Mouse (Mus musculus): ENCODE measurements around the gene Mymx. TPM values are rescaled to one million over a fixed set of nuclear protein-coding genes. Genes with fewer than 3 reads are reported as not detected.

Mymx gene
- polyA plus RNA-seq, 1 experiment from 2014 or later: 4.8 TPM

DNA sequence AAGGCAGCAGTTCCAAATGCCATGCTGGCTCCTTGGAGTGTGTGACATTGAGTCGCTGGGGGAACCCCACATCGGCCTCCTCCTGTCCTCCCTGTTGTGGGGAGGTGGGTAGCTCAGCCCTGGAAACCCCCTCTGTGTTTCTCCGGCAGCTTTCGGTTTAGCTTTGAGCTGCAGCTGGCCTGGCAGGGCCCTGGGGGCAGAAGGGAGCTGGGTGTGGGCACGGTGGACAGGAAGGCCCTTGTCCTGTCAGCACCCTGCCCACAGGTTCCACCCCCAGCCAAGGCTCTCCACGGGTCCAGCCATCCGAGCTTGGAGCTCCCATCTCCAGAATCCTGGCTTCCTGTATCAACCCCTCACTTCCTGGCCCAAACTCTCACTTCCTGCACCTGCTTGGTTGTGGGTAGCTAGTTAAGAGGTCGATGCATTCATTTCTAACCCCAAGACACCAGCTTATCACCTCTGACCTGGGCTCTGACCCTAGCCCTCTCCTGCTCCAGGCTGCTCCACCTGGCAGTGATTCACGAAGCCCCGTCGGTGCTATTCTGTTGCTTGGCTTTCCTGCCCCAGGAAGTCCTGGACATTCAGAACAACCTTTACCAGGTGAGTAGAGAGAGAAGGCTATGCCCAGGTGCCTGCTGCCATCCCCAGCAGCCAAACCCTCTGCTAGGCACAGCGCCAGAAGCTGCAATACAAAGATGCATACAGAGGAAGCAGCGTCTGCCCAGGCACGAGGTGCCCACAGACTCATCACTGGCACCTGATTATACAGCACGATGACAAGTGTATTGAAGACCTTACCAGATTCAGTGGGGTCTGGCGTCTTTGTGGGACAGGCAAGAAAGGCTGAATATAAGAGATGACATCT is 43.7 kb downstream of the Mymx start:
- H3K9ac ChIP-seq (ENCODE audit: low read length): no peak overlapping the region
- H3K4me1 ChIP-seq (ENCODE audit: control insufficient read depth, insufficient read depth, low read length): peaks cover 4% of the 10 kb centered on the region; the same call in 1 of the 2 replicates
- 73% methylated on average over 16 of the region's 16 CpGs for WGBS
- no peak for DNase-seq (ENCODE audit: low spot score)
- no peak overlapping the region for H3K4me2 ChIP-seq (ENCODE audit: low read depth, severe bottlenecking)
- no peak overlapping the region for H3K27ac ChIP-seq (replicated peaks; ENCODE audit: low read depth, low read length)
- no peak overlapping the region; the same call in 1 of the 2 replicates for H3K4me3 ChIP-seq (ENCODE audit: low read depth, low read length)
- H3K27me3 ChIP-seq (ENCODE audit: control insufficient read depth, insufficient read depth, low read length): peaks cover 9% of the 10 kb centered on the region; the same call in 1 of the 2 replicates
- H3K9me3 ChIP-seq (ENCODE audit: control insufficient read depth, low read length): no peaks in the 10 kb centered on the region
- ATAC-seq (ENCODE audit: insufficient number of reproducible peaks, low FRiP score, low TSS enrichment, low read depth): no peak
- no peaks in the 10 kb centered on the region for H3K36me3 ChIP-seq (ENCODE audit: control insufficient read depth, insufficient read depth, low read length)

DNA sequence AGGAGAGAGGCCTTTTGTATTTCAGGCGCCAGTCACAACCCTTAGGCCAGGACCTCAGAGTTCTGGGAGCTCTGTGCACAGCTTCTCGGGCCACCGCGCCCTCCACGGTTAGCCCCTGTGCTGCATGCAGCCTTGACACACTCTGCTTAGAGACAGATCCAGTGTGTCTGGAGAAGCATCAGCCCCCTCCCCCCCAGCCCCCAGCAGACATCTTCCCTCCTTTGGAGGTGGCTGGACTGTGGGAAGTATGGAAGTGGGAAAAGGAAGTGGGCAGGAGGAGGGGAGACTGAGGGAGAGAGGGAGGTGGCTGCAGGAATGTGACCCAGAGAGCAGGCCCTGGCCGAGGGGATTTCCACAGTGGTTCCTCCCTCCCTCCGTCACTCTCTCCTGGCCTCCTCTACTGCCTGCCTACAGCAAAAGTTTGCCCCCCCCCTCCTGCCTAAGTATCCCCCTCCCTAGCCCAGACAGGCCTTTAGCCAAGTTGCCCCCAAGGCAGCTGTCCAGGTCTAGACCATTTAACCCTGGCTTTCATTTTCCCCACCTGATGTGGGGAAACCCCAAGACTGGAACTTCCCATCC is 44.6 kb downstream of the Mymx start:
- WGBS: 79% methylated on average over 5 of the region's 7 CpGs
- H3K4me1 ChIP-seq (ENCODE audit: control insufficient read depth, insufficient read depth, low read length): peaks cover 4% of the 10 kb centered on the region; the same call in 1 of the 2 replicates
- H3K27ac ChIP-seq (replicated peaks; ENCODE audit: low read depth, low read length): no peak overlapping the region
- ATAC-seq (ENCODE audit: insufficient number of reproducible peaks, low FRiP score, low TSS enrichment, low read depth) (no peak), DNase-seq (ENCODE audit: low spot score) (no peak)
- H3K4me2 ChIP-seq (ENCODE audit: low read depth, severe bottlenecking): 0 out of 2 replicates have a peak overlapping the region, but pooled peaks have one; percentile 16
- no peak overlapping the region for H3K9ac ChIP-seq (ENCODE audit: low read length)
- H3K27me3 ChIP-seq (ENCODE audit: control insufficient read depth, insufficient read depth, low read length): peaks cover 9% of the 10 kb centered on the region; the same call in 1 of the 2 replicates
- H3K9me3 ChIP-seq (ENCODE audit: control insufficient read depth, low read length): no peaks in the 10 kb centered on the region
- H3K4me3 ChIP-seq (ENCODE audit: low read depth, low read length): no peak overlapping the region
- no peaks in the 10 kb centered on the region for H3K36me3 ChIP-seq (ENCODE audit: control insufficient read depth, insufficient read depth, low read length)

DNA sequence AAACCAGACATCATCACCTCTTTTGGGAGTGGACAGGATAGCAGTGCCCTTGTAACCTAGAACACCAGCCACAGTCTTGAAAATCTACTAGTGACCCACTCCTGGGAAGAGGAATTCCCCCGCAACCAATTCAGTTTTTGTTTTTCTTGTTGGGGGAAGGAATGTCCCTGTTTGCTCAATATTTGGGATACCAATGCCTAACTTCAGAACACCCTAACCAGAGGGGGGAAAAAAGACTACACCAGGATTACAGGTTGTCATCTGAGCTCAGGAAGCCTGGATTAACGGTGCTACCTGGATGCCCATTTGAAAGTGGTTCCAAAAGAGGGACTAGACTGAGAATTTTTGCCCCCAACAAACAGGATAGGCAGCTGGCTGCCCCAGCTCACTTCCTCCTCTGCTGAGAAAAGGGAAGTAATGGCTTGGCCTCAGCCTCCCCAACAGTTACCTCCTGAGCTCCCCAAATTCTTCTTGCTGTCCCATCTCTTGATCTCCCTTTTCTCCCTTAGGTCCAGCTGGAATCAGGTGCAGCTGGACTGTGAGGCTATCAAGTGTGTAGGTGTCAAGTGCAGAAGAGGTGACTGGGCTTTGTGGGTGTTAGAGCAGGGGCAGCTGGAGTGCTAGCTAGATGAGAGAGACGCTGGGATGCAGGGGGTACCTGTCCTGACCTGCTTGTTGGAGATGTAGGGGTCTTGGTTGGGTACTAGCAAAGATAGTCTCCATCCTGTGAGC is 45.2 kb downstream of the Mymx start:
- H3K4me2 ChIP-seq (ENCODE audit: low read depth, severe bottlenecking): peak overlapping the region; percentile 98
- 70% methylated on average over 3 of the region's 3 CpGs for WGBS
- peaks cover 9% of the 10 kb centered on the region; the same call in 1 of the 2 replicates for H3K27me3 ChIP-seq (ENCODE audit: control insufficient read depth, insufficient read depth, low read length)
- H3K9ac ChIP-seq (ENCODE audit: low read length): 0 out of 2 replicates have a peak overlapping the region, but pooled peaks have one; percentile 57
- H3K36me3 ChIP-seq (ENCODE audit: control insufficient read depth, insufficient read depth, low read length): no peaks in the 10 kb centered on the region
- H3K4me1 ChIP-seq (ENCODE audit: control insufficient read depth, insufficient read depth, low read length): peaks cover 6% of the 10 kb centered on the region; the same call in 1 of the 2 replicates
- H3K4me3 ChIP-seq (ENCODE audit: low read depth, low read length): peak overlapping the region; percentile 65
- no peaks in the 10 kb centered on the region for H3K9me3 ChIP-seq (ENCODE audit: control insufficient read depth, low read length)
- DNase-seq (ENCODE audit: low spot score) (no peak), ATAC-seq (ENCODE audit: insufficient number of reproducible peaks, low FRiP score, low TSS enrichment, low read depth) (no peak)
- no peak overlapping the region for H3K27ac ChIP-seq (replicated peaks; ENCODE audit: low read depth, low read length)

DNA sequence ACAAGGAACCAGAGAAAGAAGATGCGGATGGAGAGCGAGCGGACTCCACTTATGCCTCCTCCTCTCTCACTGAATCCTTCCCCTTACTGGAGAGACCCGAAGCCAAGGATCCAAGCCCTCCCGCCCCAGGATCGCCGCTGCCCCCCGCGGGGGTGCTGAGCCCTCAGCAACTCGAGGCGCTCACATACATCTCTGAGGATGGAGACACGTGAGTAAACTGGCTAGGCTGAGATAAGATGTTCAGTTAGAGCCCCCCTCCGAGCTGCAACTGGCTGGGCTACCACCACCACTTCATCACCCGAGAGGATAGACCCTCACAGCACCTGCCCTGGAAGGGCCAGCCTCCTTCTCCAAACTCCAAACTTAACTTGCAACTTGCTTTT is 45.8 kb downstream of the Mymx start:
- WGBS: 4% methylated on average over 14 of the region's 14 CpGs
- no peaks in the 10 kb centered on the region for H3K36me3 ChIP-seq (ENCODE audit: control insufficient read depth, insufficient read depth, low read length)
- peaks cover 6% of the 10 kb centered on the region; the same call in 1 of the 2 replicates for H3K4me1 ChIP-seq (ENCODE audit: control insufficient read depth, insufficient read depth, low read length)

DNA sequence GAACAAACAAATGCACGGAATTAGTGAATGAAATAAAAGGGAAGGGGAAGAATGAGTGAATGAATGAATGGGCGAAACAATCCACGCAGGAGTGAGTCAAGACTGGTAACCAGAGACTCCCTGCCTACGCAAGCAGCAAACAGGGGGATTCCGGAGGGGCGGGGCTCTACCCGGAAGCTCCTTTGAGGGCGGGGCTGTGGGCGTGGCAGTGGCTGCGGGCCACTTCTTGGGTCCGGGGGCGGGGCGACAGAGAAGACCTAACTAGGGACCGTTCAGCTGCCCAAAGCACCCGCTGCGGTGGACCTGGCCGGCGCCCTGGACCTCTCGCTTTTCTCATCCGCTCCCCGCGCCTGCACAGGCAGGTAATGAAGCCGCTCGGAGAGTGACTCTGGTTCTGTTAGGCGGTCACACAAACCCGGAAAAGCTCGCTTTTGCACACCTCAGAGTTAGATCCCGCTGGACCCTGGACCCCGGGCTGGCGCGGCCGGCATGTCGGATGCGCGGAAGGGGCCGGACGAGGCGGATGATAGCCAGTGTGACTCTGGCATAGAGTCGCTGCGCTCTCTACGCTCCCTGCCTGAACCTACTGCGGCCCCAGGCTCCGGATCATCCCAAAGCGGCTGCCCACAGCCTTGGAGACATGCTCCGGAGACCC is 46.3 kb downstream of the Mymx start, which contains the start of gene Nfkbie:
Nfkbie (plus strand) TSS at position 252 of the 655 bp plus-strand sequence.
- Histone ChIP-seq H3K4me2 (ENCODE audit: low read depth, severe bottlenecking) (peak within 1 kb of the TSS; percentile 98), H3K27ac (replicated peaks; ENCODE audit: low read depth, low read length) (no peak within 1 kb of the TSS), H3K27me3 (ENCODE audit: control insufficient read depth, insufficient read depth, low read length) (peaks cover 9% of the 10 kb centered on the region; the same call in 1 of the 2 replicates), H3K36me3 (ENCODE audit: control insufficient read depth, insufficient read depth, low read length) (no peaks in the 10 kb centered on the region), H3K9me3 (ENCODE audit: control insufficient read depth, low read length) (no peaks in the 10 kb centered on the region), H3K4me1 (ENCODE audit: control insufficient read depth, insufficient read depth, low read length) (peaks cover 6% of the 10 kb centered on the region; the same call in 1 of the 2 replicates), H3K9ac (ENCODE audit: low read length) (peak within 1 kb of the TSS; percentile 57), H3K4me3 (ENCODE audit: low read depth, low read length) (peak within 1 kb of the TSS; percentile 65)
- ATAC-seq (ENCODE audit: insufficient number of reproducible peaks, low FRiP score, low TSS enrichment, low read depth) (peak; percentile 63; the same call in 1 of the 2 replicates), DNase-seq (ENCODE audit: low spot score) (peak; percentile 98)
- under 1% methylated on average over 45 of the region's 45 CpGs for WGBS

More for the DNA sequence above, 45.8 kb downstream of the Mymx start:
- peaks cover 9% of the 10 kb centered on the region; the same call in 1 of the 2 replicates for H3K27me3 ChIP-seq (ENCODE audit: control insufficient read depth, insufficient read depth, low read length)
- no peak for ATAC-seq (ENCODE audit: insufficient number of reproducible peaks, low FRiP score, low TSS enrichment, low read depth)
- no peak overlapping the region for H3K27ac ChIP-seq (replicated peaks; ENCODE audit: low read depth, low read length)
- H3K9ac ChIP-seq (ENCODE audit: low read length): peak overlapping the region; percentile 57
- no peaks in the 10 kb centered on the region for H3K9me3 ChIP-seq (ENCODE audit: control insufficient read depth, low read length)
- no peak for DNase-seq (ENCODE audit: low spot score)
- peak overlapping the region; percentile 98 for H3K4me2 ChIP-seq (ENCODE audit: low read depth, severe bottlenecking)
- H3K4me3 ChIP-seq (ENCODE audit: low read depth, low read length): peak overlapping the region; percentile 65

DNA sequence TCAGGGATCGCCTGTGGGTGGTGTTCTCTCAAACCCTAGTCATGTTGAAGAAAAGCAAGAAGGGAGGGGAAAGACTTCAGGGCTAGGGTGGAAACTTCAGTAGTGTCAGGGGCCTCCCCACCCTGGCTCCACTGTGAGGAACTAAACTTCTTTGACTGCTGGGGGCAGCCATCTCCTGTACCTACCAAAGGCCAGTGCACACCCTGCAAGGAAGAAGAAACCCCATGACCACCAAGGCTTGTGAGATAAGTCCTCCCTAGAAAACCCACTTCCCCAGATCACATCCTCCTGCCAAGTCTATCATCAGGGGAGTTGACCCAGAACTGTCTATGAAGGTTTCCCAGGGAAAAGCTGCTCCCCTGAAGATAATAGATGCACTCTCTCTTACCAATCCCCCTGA is 47.5 kb downstream of the Mymx start:
- peaks cover 9% of the 10 kb centered on the region; the same call in 1 of the 2 replicates for H3K27me3 ChIP-seq (ENCODE audit: control insufficient read depth, insufficient read depth, low read length)
- ATAC-seq (ENCODE audit: insufficient number of reproducible peaks, low FRiP score, low TSS enrichment, low read depth) (no peak), DNase-seq (ENCODE audit: low spot score) (no peak)
- WGBS: 55% methylated on average over 1 of the region's 1 CpGs
- no peaks in the 10 kb centered on the region for H3K36me3 ChIP-seq (ENCODE audit: control insufficient read depth, insufficient read depth, low read length)
- no peaks in the 10 kb centered on the region for H3K9me3 ChIP-seq (ENCODE audit: control insufficient read depth, low read length)
- H3K4me1 ChIP-seq (ENCODE audit: control insufficient read depth, insufficient read depth, low read length): peaks cover 6% of the 10 kb centered on the region; the same call in 1 of the 2 replicates
- no peak overlapping the region for H3K9ac ChIP-seq (ENCODE audit: low read length)
- H3K4me3 ChIP-seq (ENCODE audit: low read depth, low read length): no peak overlapping the region
- H3K4me2 ChIP-seq (ENCODE audit: low read depth, severe bottlenecking): no peak overlapping the region
- H3K27ac ChIP-seq (replicated peaks; ENCODE audit: low read depth, low read length): no peak overlapping the region

DNA sequence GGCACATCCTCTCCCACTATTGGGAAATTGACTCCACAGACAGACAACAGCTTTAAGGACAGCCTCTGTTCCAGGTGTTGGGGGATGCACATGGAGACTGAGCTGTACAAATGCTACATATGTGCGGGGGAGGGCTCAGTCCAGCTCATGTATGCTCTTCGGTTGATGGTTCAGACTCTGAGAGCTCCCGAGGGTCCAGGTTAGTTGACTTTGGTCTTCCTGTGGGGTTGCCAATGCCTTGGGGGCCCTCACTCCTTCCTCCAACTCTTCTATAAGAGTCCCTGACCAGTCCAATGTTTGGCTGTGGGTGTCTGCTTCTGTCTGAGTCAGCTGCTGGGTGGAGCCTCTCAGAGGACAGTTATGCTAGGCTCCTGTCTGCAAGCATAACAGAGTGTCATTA is 48.8 kb downstream of the Mymx start:
- Histone ChIP-seq H3K27me3 (ENCODE audit: control insufficient read depth, insufficient read depth, low read length) (peaks cover 9% of the 10 kb centered on the region; the same call in 1 of the 2 replicates), H3K9me3 (ENCODE audit: control insufficient read depth, low read length) (no peaks in the 10 kb centered on the region), H3K4me3 (ENCODE audit: low read depth, low read length) (no peak overlapping the region), H3K9ac (ENCODE audit: low read length) (no peak overlapping the region), H3K4me2 (ENCODE audit: low read depth, severe bottlenecking) (no peak overlapping the region), H3K36me3 (ENCODE audit: control insufficient read depth, insufficient read depth, low read length) (no peaks in the 10 kb centered on the region), H3K27ac (replicated peaks; ENCODE audit: low read depth, low read length) (no peak overlapping the region), H3K4me1 (ENCODE audit: control insufficient read depth, insufficient read depth, low read length) (peaks cover 6% of the 10 kb centered on the region; the same call in 1 of the 2 replicates)
- ATAC-seq (ENCODE audit: insufficient number of reproducible peaks, low FRiP score, low TSS enrichment, low read depth) (no peak), DNase-seq (ENCODE audit: low spot score) (no peak)
- WGBS: 84% methylated on average over 3 of the region's 3 CpGs

Data from limb, embryonic 11.5 days (tissue).